Mouse (Mus musculus): ENCODE measurements around the gene Tmem218. TPM values are rescaled to one million over a fixed set of nuclear protein-coding genes. Genes with fewer than 3 reads are reported as not detected.

Gene Tmem218
- polyA plus RNA-seq, 1 experiment from 2014 or later = 10.1 TPM

DNA sequence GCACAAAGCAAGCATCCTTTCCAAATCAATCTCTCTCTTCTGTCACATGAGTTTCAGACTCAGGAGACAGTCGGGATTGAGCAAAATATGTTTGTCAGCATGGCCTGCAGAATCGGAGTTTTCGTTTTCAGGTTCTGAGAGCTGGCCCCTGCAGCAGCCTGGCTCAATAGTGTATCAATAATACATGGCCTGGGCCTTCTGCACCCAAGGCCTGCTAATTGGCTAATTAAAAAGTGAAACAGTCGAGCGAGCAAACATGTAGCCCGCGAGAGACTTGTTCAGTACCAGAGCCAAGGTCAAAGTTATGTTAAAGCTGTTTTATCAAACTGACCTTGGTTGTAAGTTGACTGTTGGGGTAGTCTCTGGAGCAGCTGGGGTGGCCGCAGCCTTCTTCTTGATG, 12.7 kb downstream of the Tmem218 start:
- H3K4me1 ChIP-seq (ENCODE audit: control insufficient read depth, insufficient read depth, low read length) = peaks cover 2% of the 10 kb centered on the region; the same call in 1 of the 2 replicates
- no peak overlapping the region; the same call in 1 of the 2 replicates for H3K27ac ChIP-seq (replicated peaks; ENCODE audit: low read depth, low read length)
- no peak overlapping the region for H3K4me3 ChIP-seq (replicated peaks; ENCODE audit: low read depth, low read length)
- no peak overlapping the region for H3K4me2 ChIP-seq (ENCODE audit: low read length)
- no peaks in the 10 kb centered on the region for H3K9me3 ChIP-seq (ENCODE audit: control insufficient read depth, low read length)
- no peak; the same call in 1 of the 2 replicates for ATAC-seq (ENCODE audit: low FRiP score, low TSS enrichment)
- DNase-seq = peak; percentile 31
- H3K36me3 ChIP-seq (ENCODE audit: control insufficient read depth, insufficient read depth, low read length) = 0 out of 2 replicates have a peak, but pooled peaks cover 3% of the 10 kb centered on the region
- no peak overlapping the region for H3K9ac ChIP-seq (replicated peaks; ENCODE audit: low read length)
- H3K27me3 ChIP-seq (ENCODE audit: control insufficient read depth, insufficient read depth, low read length) = no peaks in the 10 kb centered on the region
- WGBS = 72% methylated on average over 8 of the region's 8 CpGs

DNA sequence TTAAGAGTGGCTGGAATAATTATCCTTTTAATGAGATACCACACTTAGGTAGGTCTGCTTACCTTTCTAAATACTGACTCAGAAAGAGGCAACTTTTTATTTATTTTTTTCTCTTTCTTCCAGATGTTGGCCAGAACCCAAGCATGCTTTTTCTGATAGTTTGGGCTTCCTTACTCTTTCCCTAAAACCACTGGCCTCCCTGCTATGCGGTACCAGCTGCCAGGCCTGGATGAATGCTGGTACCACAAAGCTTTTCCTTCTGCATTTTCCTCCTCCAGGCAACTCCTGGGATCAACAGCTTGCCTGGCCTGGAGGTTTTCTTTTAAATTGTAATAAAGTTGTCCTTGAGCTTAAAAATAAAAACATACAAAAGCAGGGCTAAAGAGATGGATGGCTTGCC, 17.6 kb downstream of the Tmem218 start:
- ATAC-seq (ENCODE audit: low FRiP score, low TSS enrichment) (no peak), DNase-seq (no peak)
- 91% methylated on average over 1 of the region's 1 CpGs for WGBS
- Histone ChIP-seq H3K9ac (replicated peaks; ENCODE audit: low read length) (no peak overlapping the region), H3K27me3 (ENCODE audit: control insufficient read depth, insufficient read depth, low read length) (no peaks in the 10 kb centered on the region), H3K27ac (replicated peaks; ENCODE audit: low read depth, low read length) (no peak overlapping the region), H3K4me1 (ENCODE audit: control insufficient read depth, insufficient read depth, low read length) (peaks cover 2% of the 10 kb centered on the region; the same call in 1 of the 2 replicates), H3K36me3 (ENCODE audit: control insufficient read depth, insufficient read depth, low read length) (0 out of 2 replicates have a peak, but pooled peaks cover 3% of the 10 kb centered on the region), H3K4me3 (replicated peaks; ENCODE audit: low read depth, low read length) (no peak overlapping the region), H3K9me3 (ENCODE audit: control insufficient read depth, low read length) (no peaks in the 10 kb centered on the region), H3K4me2 (ENCODE audit: low read length) (no peak overlapping the region)

DNA sequence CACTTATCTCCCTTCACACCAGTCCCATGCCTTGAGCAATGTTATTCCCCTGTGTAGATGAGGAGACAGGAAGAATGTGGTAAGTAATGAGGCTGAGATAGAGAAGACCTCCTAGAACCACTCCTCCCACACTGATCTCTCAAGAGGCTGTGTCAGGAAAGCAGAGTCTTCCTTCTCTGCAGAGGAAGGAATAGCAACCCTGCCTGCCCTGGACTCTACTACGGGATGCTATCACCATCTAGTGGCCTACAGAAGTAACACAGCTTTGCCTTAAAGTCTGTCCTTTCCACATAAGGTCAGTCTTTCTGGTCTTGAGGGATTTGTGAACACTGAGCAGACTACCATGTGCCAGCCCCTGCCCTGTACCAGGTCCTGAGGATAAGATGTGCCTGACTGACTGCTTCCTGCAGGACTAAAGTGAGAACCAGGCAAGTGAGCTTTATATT, 21.9 kb downstream of the Tmem218 start:
- ATAC-seq (ENCODE audit: low FRiP score, low TSS enrichment) (peak; percentile 82), DNase-seq (peak; percentile 88)
- no peaks in the 10 kb centered on the region for H3K36me3 ChIP-seq (ENCODE audit: control insufficient read depth, insufficient read depth, low read length)
- no peak overlapping the region for H3K4me3 ChIP-seq (replicated peaks; ENCODE audit: low read depth, low read length)
- H3K4me2 ChIP-seq (ENCODE audit: low read length) = no peak overlapping the region
- H3K27ac ChIP-seq (replicated peaks; ENCODE audit: low read depth, low read length) = no peak overlapping the region
- H3K9me3 ChIP-seq (ENCODE audit: control insufficient read depth, low read length) = no peaks in the 10 kb centered on the region
- no peaks in the 10 kb centered on the region for H3K27me3 ChIP-seq (ENCODE audit: control insufficient read depth, insufficient read depth, low read length)
- H3K4me1 ChIP-seq (ENCODE audit: control insufficient read depth, insufficient read depth, low read length) = no peaks in the 10 kb centered on the region
- H3K9ac ChIP-seq (replicated peaks; ENCODE audit: low read length) = no peak overlapping the region
- WGBS = 0% methylated on average over 1 of the region's 1 CpGs

DNA sequence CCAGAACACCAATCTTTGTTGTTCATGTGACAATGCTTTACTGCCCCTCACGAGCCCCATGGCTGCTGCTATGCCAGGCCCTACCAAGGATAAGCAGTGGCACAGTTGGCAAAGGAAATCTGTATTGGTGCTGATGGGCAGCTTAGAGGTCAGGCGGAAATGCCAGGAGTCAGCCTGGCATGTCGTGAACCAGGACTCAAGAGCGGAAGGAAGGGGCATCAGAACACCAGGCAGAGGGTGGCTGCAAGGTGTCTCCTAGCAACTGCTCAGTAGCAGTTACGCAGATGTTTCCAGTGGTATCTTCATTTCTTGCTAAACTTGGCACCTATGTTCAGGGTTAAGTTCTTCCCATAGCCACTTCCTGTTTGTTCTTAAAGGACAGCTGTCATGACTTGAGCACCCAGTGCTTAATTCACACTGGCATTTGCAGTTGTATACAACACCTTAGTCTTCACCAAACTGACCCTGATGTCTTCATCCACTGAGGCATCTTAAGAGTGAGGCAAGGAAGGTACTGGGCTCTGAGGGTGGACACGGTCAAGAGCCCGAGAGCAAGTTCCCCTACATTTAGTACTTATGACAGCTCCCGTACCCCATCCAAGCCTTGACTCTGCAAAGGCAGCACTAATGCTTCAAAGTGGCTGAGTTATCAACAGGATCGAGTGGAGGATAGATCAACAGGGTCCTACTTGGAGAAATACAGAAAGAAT, 22.6 kb downstream of the Tmem218 start:
- Histone ChIP-seq H3K4me2 (ENCODE audit: low read length) (no peak overlapping the region), H3K9me3 (ENCODE audit: control insufficient read depth, low read length) (no peaks in the 10 kb centered on the region), H3K4me1 (ENCODE audit: control insufficient read depth, insufficient read depth, low read length) (no peaks in the 10 kb centered on the region), H3K27me3 (ENCODE audit: control insufficient read depth, insufficient read depth, low read length) (no peaks in the 10 kb centered on the region), H3K36me3 (ENCODE audit: control insufficient read depth, insufficient read depth, low read length) (no peaks in the 10 kb centered on the region), H3K9ac (replicated peaks; ENCODE audit: low read length) (no peak overlapping the region), H3K4me3 (replicated peaks; ENCODE audit: low read depth, low read length) (no peak overlapping the region), H3K27ac (replicated peaks; ENCODE audit: low read depth, low read length) (no peak overlapping the region)
- ATAC-seq (ENCODE audit: low FRiP score, low TSS enrichment) = no peak
- 91% methylated on average over 9 of the region's 9 CpGs for WGBS
- DNase-seq = no peak

DNA sequence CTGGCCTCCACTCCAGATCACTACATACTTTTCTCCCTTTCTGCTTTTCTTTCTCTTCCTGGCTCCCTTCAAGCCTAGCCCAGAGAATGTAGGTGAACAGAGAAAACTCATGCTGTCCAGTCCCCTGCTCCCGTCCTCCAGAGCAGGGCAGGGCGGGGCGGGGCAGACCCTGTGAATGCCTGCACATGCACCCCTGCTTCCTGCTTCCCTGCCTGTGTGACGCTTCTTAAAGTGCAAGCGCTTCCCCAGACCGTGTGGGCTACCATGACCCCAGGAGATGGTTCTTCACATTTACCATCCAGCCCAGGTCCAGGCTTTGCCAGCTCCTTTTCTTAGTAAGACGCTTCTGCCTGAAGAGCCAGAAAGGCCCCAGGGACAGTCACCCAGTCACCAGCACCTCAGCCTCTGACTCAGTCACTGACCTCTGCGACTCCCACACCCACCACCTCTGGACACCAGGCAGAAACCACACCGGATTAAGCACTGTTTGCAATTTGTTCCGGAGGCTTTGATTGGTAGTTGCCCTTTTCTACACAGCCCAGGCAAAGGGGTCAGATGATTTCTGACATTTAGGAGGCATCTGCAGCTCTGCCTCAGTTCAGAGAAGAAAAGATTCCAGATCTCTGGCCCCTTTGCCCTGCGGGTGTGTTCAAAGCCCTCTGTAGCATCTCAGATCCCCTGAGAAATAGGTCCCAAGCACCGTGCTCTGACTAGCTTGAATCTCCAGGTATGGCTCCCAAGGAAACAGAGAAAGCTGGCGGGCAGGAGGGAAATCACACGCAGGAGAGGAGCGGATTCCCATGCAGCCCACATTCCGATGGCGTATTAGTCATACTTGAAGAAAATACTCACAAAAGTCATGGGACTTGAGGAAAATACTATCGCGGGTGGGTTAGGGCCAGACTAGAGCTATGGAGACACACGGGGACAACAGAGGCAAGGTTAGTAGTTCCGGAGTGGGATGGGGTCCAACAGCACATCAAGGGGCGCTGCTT, 24.5 kb downstream of the Tmem218 start:
- no peaks in the 10 kb centered on the region for H3K27me3 ChIP-seq (ENCODE audit: control insufficient read depth, insufficient read depth, low read length)
- H3K9me3 ChIP-seq (ENCODE audit: control insufficient read depth, low read length) = no peaks in the 10 kb centered on the region
- DNase-seq (no peak), ATAC-seq (ENCODE audit: low FRiP score, low TSS enrichment) (no peak)
- H3K4me3 ChIP-seq (replicated peaks; ENCODE audit: low read depth, low read length) = no peak overlapping the region
- no peak overlapping the region for H3K9ac ChIP-seq (replicated peaks; ENCODE audit: low read length)
- H3K36me3 ChIP-seq (ENCODE audit: control insufficient read depth, insufficient read depth, low read length) = no peaks in the 10 kb centered on the region
- H3K4me2 ChIP-seq (ENCODE audit: low read length) = no peak overlapping the region
- WGBS = 50% methylated on average over 22 of the region's 22 CpGs
- no peaks in the 10 kb centered on the region for H3K4me1 ChIP-seq (ENCODE audit: control insufficient read depth, insufficient read depth, low read length)
- H3K27ac ChIP-seq (replicated peaks; ENCODE audit: low read depth, low read length) = no peak overlapping the region

DNA sequence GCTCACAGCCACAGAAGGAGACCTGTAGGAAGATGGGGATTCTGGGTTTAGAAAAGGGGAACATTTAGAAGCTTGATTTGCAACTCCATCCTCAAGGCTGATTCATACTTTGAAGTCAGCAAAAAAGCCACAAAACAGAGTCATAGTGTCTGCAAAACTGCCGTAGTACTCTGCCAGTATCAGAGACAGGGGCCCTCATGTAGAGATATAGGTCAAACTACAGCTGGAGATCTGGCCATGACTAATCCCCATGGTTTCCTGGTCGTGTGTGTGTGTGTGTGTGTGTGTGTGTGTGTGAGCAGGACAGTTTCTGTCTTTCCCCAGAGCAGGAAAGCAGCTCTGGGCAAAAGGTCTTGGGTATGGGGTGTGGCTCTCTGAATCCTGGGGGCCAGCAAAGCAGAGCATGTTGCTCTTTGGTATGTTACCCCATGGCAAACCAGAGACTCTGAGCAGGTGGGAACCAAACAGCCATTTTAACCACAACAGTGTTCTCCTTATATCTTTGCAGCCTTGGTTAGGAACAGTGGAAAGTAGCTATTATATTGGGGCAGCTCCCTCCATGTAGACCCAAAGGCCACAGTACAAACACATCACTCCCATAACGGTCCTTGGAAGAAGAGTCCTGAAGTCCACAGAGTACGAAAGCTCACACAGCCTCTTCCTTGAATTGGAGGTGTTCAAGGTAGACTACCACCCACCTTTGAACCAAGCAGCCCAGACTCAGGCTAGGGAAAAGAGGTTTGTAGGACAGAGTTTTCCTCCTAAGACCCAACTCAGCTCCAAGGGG, 28.1 kb downstream of the Tmem218 start:
- Histone ChIP-seq H3K4me2 (ENCODE audit: low read length) (no peak overlapping the region), H3K9me3 (ENCODE audit: control insufficient read depth, low read length) (no peaks in the 10 kb centered on the region), H3K27ac (replicated peaks; ENCODE audit: low read depth, low read length) (no peak overlapping the region), H3K4me1 (ENCODE audit: control insufficient read depth, insufficient read depth, low read length) (no peaks in the 10 kb centered on the region), H3K36me3 (ENCODE audit: control insufficient read depth, insufficient read depth, low read length) (no peaks in the 10 kb centered on the region), H3K27me3 (ENCODE audit: control insufficient read depth, insufficient read depth, low read length) (no peaks in the 10 kb centered on the region), H3K9ac (replicated peaks; ENCODE audit: low read length) (no peak overlapping the region), H3K4me3 (replicated peaks; ENCODE audit: low read depth, low read length) (no peak overlapping the region)
- ATAC-seq (ENCODE audit: low FRiP score, low TSS enrichment) (no peak), DNase-seq (no peak)
- 71% methylated on average over 4 of the region's 4 CpGs for WGBS

DNA sequence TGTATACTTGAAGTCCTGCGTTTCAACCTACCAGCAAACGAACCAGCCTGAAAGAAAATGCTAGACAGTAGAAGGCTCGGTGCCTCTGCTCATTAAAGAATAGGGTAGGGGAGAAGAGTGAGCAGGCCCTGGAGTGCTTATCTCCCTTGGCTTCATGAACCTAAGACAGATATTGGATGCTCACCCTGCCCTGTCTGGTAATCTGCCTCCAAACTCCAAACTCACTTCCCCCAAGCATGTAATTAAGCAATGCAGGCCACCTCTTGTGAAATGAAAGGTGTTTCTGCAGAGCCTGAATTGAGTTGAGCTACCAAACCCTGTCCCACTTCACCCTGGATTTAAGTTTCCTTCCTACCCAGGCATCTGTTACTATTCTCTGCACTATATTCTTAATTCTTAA, 34.7 kb downstream of the Tmem218 start:
- no peaks in the 10 kb centered on the region for H3K9me3 ChIP-seq (ENCODE audit: control insufficient read depth, low read length)
- no peak overlapping the region for H3K4me2 ChIP-seq (ENCODE audit: low read length)
- no peaks in the 10 kb centered on the region for H3K36me3 ChIP-seq (ENCODE audit: control insufficient read depth, insufficient read depth, low read length)
- no peaks in the 10 kb centered on the region for H3K27me3 ChIP-seq (ENCODE audit: control insufficient read depth, insufficient read depth, low read length)
- ATAC-seq (ENCODE audit: low FRiP score, low TSS enrichment) (no peak), DNase-seq (no peak)
- 91% methylated on average over 3 of the region's 3 CpGs for WGBS
- H3K4me3 ChIP-seq (replicated peaks; ENCODE audit: low read depth, low read length) = no peak overlapping the region
- H3K4me1 ChIP-seq (ENCODE audit: control insufficient read depth, insufficient read depth, low read length) = no peaks in the 10 kb centered on the region
- H3K9ac ChIP-seq (replicated peaks; ENCODE audit: low read length) = no peak overlapping the region
- H3K27ac ChIP-seq (replicated peaks; ENCODE audit: low read depth, low read length) = no peak overlapping the region

DNA sequence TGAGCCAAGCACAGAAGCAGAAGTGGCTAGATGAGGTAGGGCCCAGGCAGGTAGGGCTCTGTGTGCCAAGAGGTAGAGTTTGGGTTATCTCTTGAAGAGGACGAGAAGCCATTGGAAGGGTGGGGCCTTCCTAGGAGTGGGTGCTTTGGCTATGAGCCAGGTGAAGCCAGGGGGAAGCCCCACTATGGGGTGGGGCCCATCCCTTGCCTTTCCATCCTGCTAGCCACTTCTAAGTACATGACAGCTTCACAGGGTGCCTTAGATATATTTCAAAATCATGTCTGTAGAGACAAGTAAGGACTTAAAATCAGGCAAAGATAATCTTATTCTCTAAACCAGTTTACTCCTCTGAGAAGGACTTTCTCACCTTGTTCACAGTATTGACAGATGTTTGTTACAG, 36.6 kb downstream of the Tmem218 start:
- ATAC-seq (ENCODE audit: low FRiP score, low TSS enrichment) = no peak

More for the DNA sequence above, 36.6 kb downstream of the Tmem218 start:
- H3K4me2 ChIP-seq (ENCODE audit: low read length) = no peak overlapping the region
- no peak overlapping the region for H3K4me3 ChIP-seq (replicated peaks; ENCODE audit: low read depth, low read length)
- WGBS = 86% methylated on average over 1 of the region's 1 CpGs
- H3K27ac ChIP-seq (replicated peaks; ENCODE audit: low read depth, low read length) = no peak overlapping the region
- H3K4me1 ChIP-seq (ENCODE audit: control insufficient read depth, insufficient read depth, low read length) = no peaks in the 10 kb centered on the region
- no peak overlapping the region for H3K9ac ChIP-seq (replicated peaks; ENCODE audit: low read length)
- no peak for DNase-seq
- no peaks in the 10 kb centered on the region for H3K9me3 ChIP-seq (ENCODE audit: control insufficient read depth, low read length)
- no peaks in the 10 kb centered on the region for H3K27me3 ChIP-seq (ENCODE audit: control insufficient read depth, insufficient read depth, low read length)
- H3K36me3 ChIP-seq (ENCODE audit: control insufficient read depth, insufficient read depth, low read length) = no peaks in the 10 kb centered on the region

All from midbrain, embryonic 14.5 days (tissue).